Mouse (Mus musculus) liver, postnatal 0 days (tissue): ENCODE data around the gene Gm28048.

Experiments used
- CTCF ChIP-seq: sonication (generic); IDR thresholded peaks from 2 replicates; pipeline ENCODE4 v1.5.1; 2016; ENCODE audit warnings: antibody characterized with exemption, low read depth
- EP300 ChIP-seq: IDR thresholded peaks from 2 replicates; pipeline ENCODE4 v1.6.1; 2016; ENCODE audit warnings: antibody characterized with exemption, low read depth, mild to moderate bottlenecking

DNA sequence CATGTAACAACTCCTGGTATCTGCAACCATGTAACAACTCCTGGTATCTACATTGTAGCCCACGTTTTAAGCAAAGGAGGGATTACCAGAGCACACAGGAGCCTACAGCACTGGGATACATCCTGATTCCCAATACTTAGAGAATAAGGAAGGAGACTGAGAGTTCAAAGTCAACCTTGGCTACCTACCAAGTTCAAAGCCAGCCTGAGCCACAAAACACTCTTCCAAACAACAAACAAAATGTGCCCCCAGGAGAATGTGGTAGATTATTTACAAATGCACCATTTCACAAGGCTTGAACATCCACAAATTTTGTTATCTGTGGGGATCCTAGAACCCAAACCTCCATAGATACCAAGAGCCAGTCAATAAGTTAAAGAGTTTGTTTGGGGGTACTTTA lies 143.5 kb downstream of the Gm28048 start:
- TF ChIP-seq CTCF, result no peak
- TF ChIP-seq EP300, result no peak
